Mouse (Mus musculus) cerebellum, postnatal 10 days (tissue): ENCODE measurements at regions not wholly inside any gene's neighbourhood (a gene's known extent, or its start where the extent isn't known, plus 50 kb on each side); places are given as distances from the start of the nearest gene placed in this dataset.

Experiments
- DNase-seq, 2 experiments: peaks; one replicate each; pipeline ENCODE4 v3.0.0; 2021; ENCODE audit warnings: mixed read lengths in 2 of 2

DNA sequence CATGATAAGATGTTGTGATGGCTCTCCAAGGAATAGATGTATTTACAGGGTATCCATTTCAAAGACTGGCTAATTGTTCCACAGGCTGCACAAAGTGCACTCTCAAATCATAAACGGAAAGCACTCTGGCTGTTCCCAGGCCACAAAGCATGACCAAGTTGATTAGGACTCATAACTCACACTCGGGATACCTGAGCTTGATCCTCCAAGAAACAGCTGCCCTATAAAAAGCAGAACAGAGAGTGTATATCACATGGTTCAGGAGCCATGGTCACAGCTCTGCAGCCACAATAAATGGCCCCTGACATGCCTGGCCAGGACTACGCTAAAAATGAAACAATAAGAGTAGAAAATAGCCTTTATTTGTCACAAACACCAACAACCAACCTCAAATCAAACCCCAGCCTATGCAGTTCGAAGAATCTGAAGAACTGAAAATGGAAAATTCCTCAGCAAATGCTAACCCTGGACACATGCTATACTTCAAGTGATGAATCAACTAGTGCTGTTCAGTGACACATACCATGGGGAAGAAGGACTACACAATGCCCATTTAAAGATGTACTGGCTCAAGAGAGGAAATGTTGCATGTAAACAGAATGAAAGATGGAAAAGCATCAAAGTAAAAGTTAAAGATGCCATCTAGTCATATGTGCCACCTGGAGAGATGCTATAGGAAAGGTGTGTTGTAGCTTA, 473.5 kb downstream of the Gsdmc2 start:
- DNase-seq, result no peak

DNA sequence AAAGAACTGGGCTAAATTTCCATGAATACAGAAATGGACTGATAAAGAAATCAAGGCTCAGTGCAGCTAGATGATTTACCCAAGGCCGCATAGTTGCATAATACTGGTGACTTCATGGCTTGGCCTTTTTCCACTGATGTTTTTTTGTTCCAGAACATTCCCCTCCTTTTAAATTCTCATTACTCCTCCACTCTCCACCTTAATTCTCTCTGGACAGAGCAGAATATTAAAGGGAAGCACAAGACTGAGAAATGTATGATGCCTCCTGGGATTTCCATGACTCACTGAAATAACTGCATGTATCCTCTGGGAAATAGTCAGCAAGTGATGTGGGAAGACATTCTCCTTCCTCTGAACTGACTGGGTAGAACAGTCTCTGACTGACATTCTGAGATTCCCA, 480.5 kb downstream of the Gsdmc2 start:
- DNase-seq, result no peak

GRCm38 (mm10) chr15:63360402-63360801, 484.6 kb downstream of the Gsdmc2 start:
- DNase-seq, result peak; percentile 55 to 56

- DNase-seq, result no peak
These were observed 503.2 kb downstream of the Gsdmc2 start for GRCm38 (mm10) chr15:63341730-63342129.

GRCm38 (mm10) chr15:63340322-63341060, 504.5 kb downstream of the Gsdmc2 start:
- DNase-seq, result peak; percentile 35 to 52

DNA sequence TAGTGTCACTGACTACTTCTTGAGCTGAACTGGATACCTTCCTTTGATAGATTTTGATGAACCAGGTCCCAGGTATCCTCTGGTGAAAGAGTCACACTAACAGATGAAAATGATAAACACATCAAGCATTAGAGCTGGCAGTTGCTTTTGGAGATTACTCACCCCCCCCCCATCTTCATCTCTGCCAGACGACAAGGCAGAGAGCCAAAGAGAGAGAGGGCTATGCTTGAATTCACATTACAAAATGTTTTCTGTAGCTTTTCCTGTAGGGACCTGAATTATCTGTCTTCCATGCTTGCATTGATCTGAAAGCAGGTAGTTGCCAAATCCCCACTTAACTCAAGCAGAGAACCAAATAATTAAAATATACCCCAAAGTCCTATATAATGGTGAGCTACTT, 525.3 kb downstream of the Gsdmc2 start:
- peak; percentile 66 to 68 for DNase-seq

DNA sequence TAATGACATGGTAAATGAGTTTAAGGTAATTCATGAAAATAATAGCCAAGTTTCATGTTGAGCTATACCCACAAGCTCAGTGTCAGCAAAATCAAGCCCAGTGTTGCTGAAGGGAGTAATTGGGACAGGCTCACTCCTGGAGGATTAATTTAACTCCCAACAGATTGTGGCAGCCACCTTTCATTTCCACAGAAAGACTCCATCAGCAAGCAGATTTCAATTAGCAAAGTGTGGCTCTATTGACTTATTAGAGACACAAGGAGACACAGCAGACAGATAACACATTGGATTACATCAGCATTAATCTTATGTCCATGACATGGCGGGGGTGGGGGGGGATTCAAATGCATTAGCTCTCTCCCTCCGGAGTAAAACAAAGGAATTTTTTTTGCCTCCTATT, 534.6 kb downstream of the Gsdmc2 start:
- no peak for DNase-seq

- no peak for DNase-seq
These were observed 545.7 kb downstream of the Gsdmc2 start for GRCm38 (mm10) chr15:63299311-63299710.

DNA sequence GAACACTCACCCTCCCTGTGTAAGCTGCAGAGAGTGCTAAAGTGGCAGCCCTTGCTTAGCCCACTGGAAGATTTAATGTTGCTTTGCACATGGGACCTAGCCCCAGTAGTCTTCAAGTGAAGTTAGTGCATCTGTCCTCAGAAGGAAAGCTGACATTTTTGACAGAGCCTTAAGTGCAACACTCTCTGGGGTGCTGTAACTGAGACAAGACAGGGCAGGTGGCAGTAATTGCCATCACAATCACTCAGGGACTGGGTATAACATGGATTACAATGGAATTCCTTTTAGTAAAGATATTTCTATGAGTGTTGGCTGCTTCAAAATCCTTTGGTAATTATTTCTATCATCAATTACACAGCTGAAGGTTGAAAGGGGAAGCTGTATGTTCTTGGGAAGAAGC, 556.4 kb downstream of the Gsdmc2 start:
- DNase-seq, result no peak

DNA sequence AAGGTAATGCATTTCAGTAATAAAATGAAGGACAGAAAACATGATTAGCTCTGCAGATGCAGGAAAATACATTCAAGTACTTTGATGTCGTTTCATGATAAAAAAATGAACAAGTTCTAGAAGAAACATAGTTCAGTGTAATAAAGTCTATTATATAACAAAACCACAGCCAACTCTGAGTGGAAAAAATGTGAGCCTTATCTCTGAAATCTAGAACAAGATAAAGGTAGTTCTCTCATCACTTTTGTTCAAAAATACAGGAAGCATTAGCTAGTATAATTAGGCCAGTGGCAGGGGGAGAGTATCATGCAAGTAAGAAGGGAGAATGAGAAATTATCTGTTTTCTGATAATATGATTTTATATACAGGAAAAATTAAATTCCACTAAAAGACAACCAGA, 559.0 kb downstream of the Gsdmc2 start:
- no peak for DNase-seq

DNA sequence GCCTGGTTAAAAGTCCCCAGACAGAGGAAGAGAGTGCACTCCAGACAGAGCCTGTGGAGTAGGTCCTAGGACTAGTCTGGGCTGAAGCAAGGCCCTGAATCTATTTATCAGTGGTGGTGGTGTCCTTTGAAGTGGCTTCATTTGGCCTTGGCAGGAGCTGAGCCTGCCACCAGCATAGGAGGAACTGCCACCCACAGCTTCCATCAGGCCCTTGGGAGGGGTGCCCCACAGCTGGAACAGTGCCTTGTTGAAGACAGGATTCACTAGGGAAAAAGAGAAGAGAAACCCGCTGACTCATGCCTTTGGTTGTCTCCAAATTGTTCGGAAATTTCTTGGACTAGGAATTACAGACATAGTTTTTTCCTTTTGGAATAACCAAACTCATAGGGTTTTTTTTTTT, 574.6 kb downstream of the Gsdmc2 start:
- DNase-seq, result peak in 1 of 2 experiments; percentile 3

- DNase-seq, result no peak
These were observed 579.1 kb downstream of the Gsdmc2 start for GRCm38 (mm10) chr15:63265845-63266244.

- DNase-seq, result peak; percentile 27 to 51
These were observed 589.2 kb downstream of the Gsdmc2 start for GRCm38 (mm10) chr15:63255736-63256135.

DNA sequence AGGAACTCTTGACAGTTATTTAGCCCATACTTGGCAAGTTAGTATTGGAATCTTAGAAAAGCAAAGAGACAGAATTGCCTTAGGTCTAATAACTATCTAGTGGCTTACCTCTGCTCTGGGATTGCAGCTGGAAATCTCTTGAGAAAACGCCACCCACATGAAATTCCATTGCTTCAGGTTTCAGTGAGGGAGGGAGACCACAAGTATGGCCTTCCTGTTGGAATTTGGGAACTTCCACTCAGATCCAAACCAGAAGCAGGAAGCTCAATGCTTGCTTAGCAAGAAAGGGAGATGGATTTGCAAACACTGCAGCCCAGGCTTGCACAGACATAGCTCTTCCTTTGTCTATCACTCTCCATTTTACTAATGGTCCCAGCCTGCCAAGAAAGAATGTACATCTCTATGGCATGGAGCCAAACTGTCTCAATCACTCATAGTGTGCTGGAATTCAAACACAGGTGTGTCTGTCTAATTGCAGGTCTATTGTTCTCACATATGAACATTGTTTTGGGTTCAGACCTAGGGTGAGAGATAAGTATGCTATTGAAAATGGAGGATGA, 592.1 kb downstream of the Gsdmc2 start:
- DNase-seq, result no peak

DNA sequence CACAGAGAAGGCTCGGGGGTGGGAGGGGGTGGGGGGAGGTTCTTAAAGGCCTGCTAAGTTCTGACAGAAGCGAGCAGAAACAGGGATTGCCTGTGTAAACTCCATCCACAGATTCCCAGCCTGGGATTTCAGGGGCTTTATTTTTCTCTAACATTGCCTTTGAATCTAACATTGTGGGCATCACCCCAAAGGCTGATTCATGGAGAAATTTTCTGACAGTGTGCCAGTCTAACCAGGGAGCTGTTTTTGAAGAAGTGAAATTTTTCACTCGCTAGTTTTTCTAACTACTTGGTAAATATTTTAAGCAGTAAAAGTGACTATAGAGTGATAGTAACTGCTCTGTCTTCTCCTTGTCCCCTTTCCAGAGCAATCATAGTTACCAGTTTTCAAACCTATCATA, 606.4 kb downstream of the Gsdmc2 start:
- no peak for DNase-seq

DNA sequence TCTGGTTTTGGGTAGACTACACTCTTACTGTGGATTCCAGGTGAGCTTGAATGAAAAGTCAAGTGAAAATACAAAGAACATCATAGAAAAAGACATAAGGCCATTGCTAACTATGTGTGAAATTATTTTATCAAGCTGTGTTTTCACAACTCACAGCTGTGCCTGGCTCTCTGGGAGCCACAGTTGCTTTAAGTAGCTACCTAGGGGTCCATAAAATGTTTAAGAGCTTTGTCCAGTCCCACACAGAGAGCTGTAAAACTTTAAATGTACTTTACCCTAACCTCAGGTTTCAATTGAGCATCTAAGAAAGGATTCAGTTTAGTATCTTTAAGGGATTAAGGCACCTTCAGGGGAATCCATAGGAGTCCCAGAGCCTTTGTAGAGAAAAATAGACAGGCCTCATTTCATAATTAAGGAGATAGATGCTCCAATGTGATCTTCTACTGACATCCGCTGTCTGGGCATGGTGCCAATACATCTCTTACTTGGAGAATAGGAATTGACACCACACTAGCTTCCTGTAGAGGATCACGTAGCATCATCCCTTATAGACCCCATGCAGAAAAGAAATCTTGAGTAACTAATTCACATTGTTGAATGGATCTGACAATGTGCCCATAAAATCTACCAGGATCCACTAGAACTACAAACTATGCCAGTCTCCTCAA, 626.5 kb downstream of the Gsdmc2 start:
- DNase-seq, result peak; percentile 54 to 55

GRCm38 (mm10) chr15:63205150-63205549, 639.8 kb downstream of the Gsdmc2 start:
- DNase-seq, result no peak

- peak; percentile 41 to 62 for DNase-seq
These were observed 649.9 kb downstream of the Gsdmc2 start for GRCm38 (mm10) chr15:63195031-63195430.

DNA sequence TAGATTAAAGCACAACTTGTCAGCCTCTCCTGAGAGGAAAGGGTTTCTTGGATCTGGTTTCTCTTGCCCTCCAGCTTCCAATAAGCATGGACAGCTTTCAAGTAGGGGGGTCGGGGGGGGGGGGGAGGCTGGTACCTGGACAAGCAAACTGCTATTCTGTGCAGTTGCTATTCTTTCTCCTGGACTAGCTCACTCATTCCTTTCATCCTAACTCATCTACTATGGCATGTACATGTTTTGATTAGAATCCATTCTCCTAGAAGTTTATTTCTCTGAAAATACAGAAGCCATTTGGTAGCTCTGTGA, 650.5 kb downstream of the Gsdmc2 start:
- DNase-seq, result no peak

GRCm38 (mm10) chr15:63193617-63194491, 651.1 kb downstream of the Gsdmc2 start:
- no peak for DNase-seq

DNA sequence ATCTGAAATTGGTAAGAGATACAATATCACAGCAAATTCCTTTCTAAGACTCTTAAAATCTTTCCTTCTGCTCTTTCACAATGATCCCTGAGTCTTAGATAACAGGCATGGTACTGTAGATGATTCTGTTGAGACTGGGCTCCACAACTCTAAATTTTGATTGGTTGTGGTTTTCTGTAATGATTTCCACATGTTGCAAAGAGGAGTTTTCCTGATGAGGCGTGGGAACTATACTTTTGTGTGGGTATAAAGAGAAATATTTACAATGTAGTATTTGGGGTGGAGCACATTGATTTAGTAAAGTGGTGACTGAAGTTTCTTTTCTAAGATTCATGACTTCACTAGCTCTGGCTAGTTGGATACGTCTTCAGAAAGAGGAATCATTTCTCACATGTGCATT, 653.2 kb downstream of the Gsdmc2 start:
- DNase-seq, result no peak

DNA sequence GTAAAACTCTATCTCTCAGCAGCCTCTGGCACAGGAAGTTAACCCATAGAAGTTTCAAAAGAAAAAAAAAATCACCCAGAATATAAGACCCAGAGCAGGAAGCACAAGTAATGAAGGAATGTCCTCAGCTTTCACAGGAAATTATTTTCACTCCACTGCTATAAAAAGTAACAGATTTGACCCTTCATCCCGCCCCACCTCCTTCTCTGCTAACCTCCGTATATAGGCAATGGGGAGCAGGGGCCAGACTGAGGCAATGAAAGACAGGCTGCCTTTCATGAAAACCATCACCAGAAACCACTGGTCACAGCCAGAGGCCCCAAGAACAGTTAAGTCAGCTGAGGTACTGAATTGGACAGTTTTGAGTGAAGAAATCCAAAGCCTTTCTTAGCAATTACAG, 654.9 kb downstream of the Gsdmc2 start:
- DNase-seq, result no peak

- DNase-seq, result no peak
These were observed 674.0 kb downstream of the Gsdmc2 start for GRCm38 (mm10) chr15:63171003-63171402.
